Mouse (Mus musculus) forebrain, postnatal 0 days (tissue): ENCODE data around the gene Ankrd26. TPM values are rescaled to one million over a fixed set of nuclear protein-coding genes. Genes with fewer than 3 reads are reported as not detected.

Source experiments
- ATAC-seq: fragments of 200-750 bp; cut with Nextera tagmentation; 2 replicates; pipeline ENCODE4 v1.8.0; 2017; ENCODE audit warnings: mild to moderate bottlenecking, moderate library complexity
- DNase-seq: peaks from one replicate; pipeline ENCODE4 v3.0.0-alpha.2; 2015
- H3K27ac ChIP-seq: fragments of 300-500 bp; sonication (generic); 2 replicates; pipeline ENCODE4 v1.5.1; 2014; ENCODE audit warnings: low read depth, mild to moderate bottlenecking, antibody characterized with exemption, low read length, moderate library complexity, mixed read lengths
- H3K27me3 ChIP-seq: fragments of 300-500 bp; sonication (generic); 2 replicates; pipeline ENCODE4 v1.6.1; 2014; ENCODE audit warnings: mild to moderate bottlenecking, low read length, mixed read lengths; ENCODE audit not compliant: insufficient read depth
- H3K36me3 ChIP-seq: fragments of 300-500 bp; sonication (generic); 2 replicates; pipeline ENCODE4 v1.6.1; 2014; ENCODE audit warnings: mild to moderate bottlenecking, moderate library complexity; ENCODE audit not compliant: insufficient read depth
- H3K4me1 ChIP-seq: fragments of 300-500 bp; sonication (generic); 2 replicates; pipeline ENCODE4 v1.6.1; 2014; ENCODE audit warnings: antibody characterized with exemption; ENCODE audit not compliant: insufficient read depth
- H3K4me2 ChIP-seq: fragments of 300-500 bp; sonication (generic); 2 replicates; pipeline ENCODE4 v1.6.1; 2014; ENCODE audit warnings: low read depth, mild to moderate bottlenecking, moderate library complexity
- H3K4me3 ChIP-seq: fragments of 300-500 bp; sonication (generic); 2 replicates; pipeline ENCODE4 v1.5.1; 2014; ENCODE audit warnings: low read depth, low read length, mixed read lengths
- H3K9ac ChIP-seq: fragments of 300-500 bp; sonication (generic); 2 replicates; pipeline ENCODE4 v1.6.1; 2014; ENCODE audit warnings: mild to moderate bottlenecking
- H3K9me3 ChIP-seq: fragments of 300-500 bp; sonication (generic); 2 replicates; pipeline ENCODE4 v1.6.1; 2016; ENCODE audit warnings: low read length
- CTCF ChIP-seq: sonication (generic); IDR thresholded peaks from 2 replicates; pipeline ENCODE4 v1.5.1; 2016; ENCODE audit warnings: antibody characterized with exemption, control low read depth, low read depth
- WGBS: fragments of 180-500 bp; shearing (Covaris S2); extraction: QIAGEN DNeasy Blood & Tissue Kit; methylation state at CpG from one replicate; pipeline ENCODE4 v1.1.7; 2014; 5-methylcytosine and 5-hydroxymethylcytosine counted together
- polyA plus RNA-seq: library from polyadenylated mRNA; unstranded; fragments of >200 nt; fragmentation: Nextera tagmentation; extraction: Ambion mirVana; gene quantifications from 2 replicates; pipeline ENCODE4 v1.2.1, GENCODE M21; 2015
- total RNA-seq: library from RNA; depleted of rRNA; stranded (reverse); fragments of >200 nt; gene quantifications from 2 replicates; pipeline ENCODE4 v1.2.3, GENCODE M21; 2014; rRNA removed

Gene Ankrd26
- total and polyA plus RNA-seq, 2 experiments from 2014 or later: 10.9 to 12.4 TPM

DNA sequence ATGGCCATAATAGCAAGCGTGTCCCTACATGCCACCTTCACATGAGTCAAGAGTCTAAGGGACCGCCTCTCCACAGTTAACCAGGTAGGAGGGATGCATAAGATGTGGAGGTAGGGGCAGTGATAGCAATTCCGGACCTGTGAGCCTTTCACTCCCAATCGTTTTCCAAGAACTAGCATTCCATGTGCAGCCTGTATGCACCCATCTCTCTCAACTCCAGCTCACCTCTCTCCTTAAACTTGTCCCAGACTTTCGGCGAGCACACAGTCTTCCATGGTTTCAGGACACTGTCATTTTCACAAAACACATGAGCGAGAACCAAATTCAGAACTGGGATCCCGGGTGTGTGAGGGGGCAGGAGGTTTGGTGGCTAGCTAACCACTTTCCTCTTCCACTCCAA lies 107.6 kb downstream of the Ankrd26 start:
- WGBS: 32% methylated on average over 8 of the region's 8 CpGs
- Histone ChIP-seq H3K4me3 (peak overlapping the region; percentile 59), H3K4me2 (peak overlapping the region; percentile 73), H3K9ac (peak overlapping the region; percentile 94), H3K27me3 (no peaks in the 10 kb centered on the region), H3K27ac (peak overlapping the region; percentile 98; the same call in 1 of the 2 replicates), H3K9me3 (no peaks in the 10 kb centered on the region), H3K36me3 (no peaks in the 10 kb centered on the region), H3K4me1 (peaks cover 8% of the 10 kb centered on the region; the same call in 1 of the 2 replicates)
- ATAC-seq: no peak
- TF ChIP-seq CTCF: no peak
- no peak for DNase-seq

Other genes starting within 250 kb of the Ankrd26 start
- gene Bms1, start 142.8 kb downstream of the Ankrd26 start, total RNA-seq: 15.0 and 38.7 TPM in 2 replicates
- 8.5 and 10.5 TPM in 2 replicates for gene Bms1, start 142.8 kb downstream of the Ankrd26 start, polyA plus RNA-seq
- gene Zfp248, start 106.7 kb downstream of the Ankrd26 start, total RNA-seq: 9.6 and 12.3 TPM in 2 replicates
- gene Zfp248, start 106.7 kb downstream of the Ankrd26 start, polyA plus RNA-seq: 5.2 and 7.8 TPM in 2 replicates
- gene Zfp9, start 82.9 kb downstream of the Ankrd26 start, total RNA-seq: 21.9 and 27.5 TPM in 2 replicates
- gene Zfp9, start 82.9 kb downstream of the Ankrd26 start, polyA plus RNA-seq: 4.8 and 9.2 TPM in 2 replicates